Mouse (Mus musculus) kidney, adult 2 months (tissue): ENCODE measurements around the gene Gm10644. TPM values are rescaled to one million over a fixed set of nuclear protein-coding genes. Genes with fewer than 3 reads are reported as not detected.

Experiments used
- DNase-seq: peaks from one replicate; pipeline ENCODE4 v3.0.0; 2021
- H3K27ac ChIP-seq: fragments of 200-500 bp; 2 replicates; pipeline ENCODE4 v1.5.1; 2012; ENCODE audit warnings: low read depth, low read length, control low read depth, inconsistent platforms; ENCODE audit not compliant: insufficient read depth
- H3K27me3 ChIP-seq: fragments of 200-500 bp; replicated peaks from 2 replicates; pipeline ENCODE4 v1.6.1; 2012; ENCODE audit warnings: mild to moderate bottlenecking, moderate library complexity, low read length, inconsistent platforms; ENCODE audit not compliant: control insufficient read depth, insufficient read depth
- H3K36me3 ChIP-seq: fragments of 200-500 bp; 2 replicates; pipeline ENCODE4 v1.6.1; 2012; ENCODE audit warnings: mild to moderate bottlenecking, moderate library complexity, low read length, inconsistent platforms; ENCODE audit not compliant: control insufficient read depth, insufficient read depth
- H3K4me1 ChIP-seq: fragments of 200-500 bp; 2 replicates; pipeline ENCODE4 v1.6.1; 2011; ENCODE audit warnings: low read length; ENCODE audit not compliant: control insufficient read depth, insufficient read depth
- H3K4me3 ChIP-seq: fragments of 200-500 bp; 2 replicates; pipeline ENCODE4 v1.5.1; 2011; ENCODE audit warnings: mild to moderate bottlenecking, low read depth, low read length, control low read depth; ENCODE audit not compliant: insufficient read depth
- CTCF ChIP-seq: fragments of 200-500 bp; conservative IDR thresholded peaks from 2 replicates; pipeline ENCODE4 v1.5.1; 2011; ENCODE audit warnings: low read depth, mild to moderate bottlenecking, control low read depth, low read length, moderate library complexity, mixed read lengths; ENCODE audit not compliant: insufficient read depth, insufficient read length
- POLR2A ChIP-seq: fragments of 200-500 bp; IDR thresholded peaks from one replicate; pipeline ENCODE4 v1.6.1; 2011; ENCODE audit warnings: low read depth, low read length, control low read depth
- WGBS: fragments of 180-500 bp; shearing (Covaris S2); methylation state at CpG from one replicate; pipeline ENCODE4 v1.1.7; 2018; 5-methylcytosine and 5-hydroxymethylcytosine counted together
- polyA plus RNA-seq: library from polyadenylated mRNA; depleted of rRNA; stranded (reverse); fragments of >200 nt; gene quantifications from 2 replicates; pipeline ENCODE4 v1.2.3, GENCODE M21; 2012; rRNA removed

The Gm10644 gene
- polyA plus RNA-seq, result 2.7 and 3.2 TPM in 2 replicates

- Histone ChIP-seq H3K4me1 (no peaks in the 10 kb centered on the region), H3K27ac (no peak within 1 kb of the TSS), H3K4me3 (peak within 1 kb of the TSS; percentile 48), H3K36me3 (no peaks in the 10 kb centered on the region), H3K27me3 (no peaks in the 10 kb centered on the region)
- under 1% methylated on average over 75 of the region's 75 CpGs for WGBS
- peak; percentile 100 for DNase-seq
- TF ChIP-seq CTCF, result peak; percentile 92
- no peak for TF ChIP-seq POLR2A
These were observed at the start of gene Gm10644, which contains the start of gene Asf1b for GRCm38 (mm10) chr8:83955106-83955957. Gm10644 (minus strand) TSS chr8:83955205. Asf1b (plus strand) TSS chr8:83955507.

DNA sequence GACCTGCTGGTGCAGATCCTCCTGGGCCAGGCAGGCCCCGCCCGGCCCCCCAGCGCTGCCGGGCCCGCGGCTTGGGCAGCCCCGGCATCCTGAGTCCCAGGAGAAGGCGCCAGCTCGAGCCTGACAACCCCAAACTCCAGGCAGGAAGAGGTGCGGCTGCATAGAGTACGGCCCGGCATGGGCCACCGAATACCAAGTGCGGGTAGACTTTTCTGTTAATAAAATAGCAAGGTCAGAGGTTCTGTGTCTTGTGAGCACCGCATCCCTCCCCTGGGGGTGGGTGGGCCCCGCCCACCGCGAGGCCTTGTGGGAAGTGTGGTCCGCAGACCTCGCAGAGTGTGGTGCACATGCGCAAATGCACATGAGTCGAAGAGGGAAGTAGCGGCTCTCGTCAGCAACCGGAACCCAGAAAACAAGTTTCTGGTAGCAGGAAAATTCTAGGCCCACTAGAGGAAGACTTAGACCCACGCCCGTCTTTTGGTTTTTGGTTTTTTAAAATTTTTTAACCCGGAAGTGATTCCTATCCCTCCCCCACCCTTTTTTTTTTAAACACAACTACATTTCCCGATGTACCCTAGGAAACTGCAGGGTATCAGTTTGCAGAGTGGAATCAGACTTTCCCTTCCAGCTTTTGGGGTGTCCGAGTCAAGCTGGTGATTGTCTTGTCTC is 49.7 kb upstream of the Gm10644 start:
- H3K36me3 ChIP-seq, result no peaks in the 10 kb centered on the region
- H3K4me3 ChIP-seq, result peak overlapping the region; percentile 68
- no peaks in the 10 kb centered on the region for H3K27me3 ChIP-seq
- under 1% methylated on average over 30 of the region's 30 CpGs for WGBS
- peaks cover 11% of the 10 kb centered on the region; the same call in 1 of the 2 replicates for H3K4me1 ChIP-seq
- TF ChIP-seq POLR2A, result no peak
- TF ChIP-seq CTCF, result no peak
- peak overlapping the region; percentile 78 for H3K27ac ChIP-seq
- peak; percentile 98 for DNase-seq

- peaks cover 18% of the 10 kb centered on the region; the same call in 1 of the 2 replicates for H3K4me1 ChIP-seq
- TF ChIP-seq CTCF (no peak), POLR2A (no peak)
- H3K27me3 ChIP-seq, result no peaks in the 10 kb centered on the region
- WGBS, result 48% methylated on average over 6 of the region's 6 CpGs
- DNase-seq, result peak; percentile 37
- peak overlapping the region; percentile 68 for H3K4me3 ChIP-seq
- H3K36me3 ChIP-seq, result no peaks in the 10 kb centered on the region
- peak overlapping the region; percentile 78; the same call in 1 of the 2 replicates for H3K27ac ChIP-seq
These were observed 48.7 kb upstream of the Gm10644 start for GRCm38 (mm10) chr8:84003612-84004246.

DNA sequence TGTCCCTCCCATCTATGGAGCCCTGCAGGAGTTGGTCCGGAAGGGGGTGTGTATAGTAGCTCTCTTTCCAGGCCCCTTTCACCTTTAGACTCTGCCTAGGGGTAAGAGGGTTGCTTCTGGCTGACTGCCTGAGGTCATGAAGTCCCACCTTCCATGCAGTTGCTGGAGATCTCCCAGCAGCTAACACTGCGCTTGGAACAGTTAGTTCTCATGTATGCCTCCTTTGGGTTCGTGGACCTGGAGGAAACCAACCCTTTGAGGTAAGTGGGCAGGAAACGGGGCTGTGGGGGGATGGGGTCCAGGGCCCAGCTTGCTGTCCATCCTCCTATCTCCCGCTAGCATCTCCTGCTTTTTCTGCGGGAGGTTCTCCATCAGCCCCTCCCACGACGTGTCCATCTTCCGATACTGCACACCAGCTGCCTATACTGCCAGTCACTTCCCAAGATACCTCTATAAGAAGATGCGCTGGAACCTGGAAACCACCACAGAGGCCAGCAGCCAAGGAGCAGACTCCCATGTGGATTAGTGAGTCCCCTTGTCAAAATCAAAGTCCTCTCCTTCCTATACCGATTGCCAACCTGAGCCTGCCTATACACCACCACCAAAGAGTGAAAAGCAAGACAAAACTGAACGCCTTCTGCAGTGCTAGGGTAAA is 48.1 kb upstream of the Gm10644 start:
- peaks cover 18% of the 10 kb centered on the region; the same call in 1 of the 2 replicates for H3K4me1 ChIP-seq
- no peaks in the 10 kb centered on the region for H3K27me3 ChIP-seq
- no peak for TF ChIP-seq CTCF
- H3K4me3 ChIP-seq, result peak overlapping the region; percentile 11; the same call in 1 of the 2 replicates
- DNase-seq, result peak; percentile 68
- H3K36me3 ChIP-seq, result no peaks in the 10 kb centered on the region
- H3K27ac ChIP-seq, result peak overlapping the region; percentile 24; the same call in 1 of the 2 replicates
- WGBS, result 46% methylated on average over 12 of the region's 12 CpGs

GRCm38 (mm10) chr8:84001281-84002000 is 46.4 kb upstream of the Gm10644 start, which contains the start of gene 1700067K01Rik:
1700067K01Rik (plus strand) TSS chr8:84001502.
- DNase-seq, result no peak
- Histone ChIP-seq H3K4me1 (peaks cover 18% of the 10 kb centered on the region; the same call in 1 of the 2 replicates), H3K27ac (no peak within 1 kb of the TSS), H3K27me3 (no peaks in the 10 kb centered on the region), H3K4me3 (no peak within 1 kb of the TSS), H3K36me3 (no peaks in the 10 kb centered on the region)
- 70% methylated on average over 61 of the region's 61 CpGs for WGBS
- no peak for TF ChIP-seq POLR2A
- no peak for TF ChIP-seq CTCF

- Histone ChIP-seq H3K36me3 (no peaks in the 10 kb centered on the region), H3K4me3 (no peak overlapping the region), H3K27me3 (no peaks in the 10 kb centered on the region), H3K4me1 (peaks cover 16% of the 10 kb centered on the region; the same call in 1 of the 2 replicates), H3K27ac (no peak overlapping the region)
- WGBS, result 88% methylated on average over 2 of the region's 2 CpGs
- TF ChIP-seq CTCF, result no peak
- TF ChIP-seq POLR2A, result no peak
- DNase-seq, result no peak
These were observed 44.8 kb upstream of the Gm10644 start for GRCm38 (mm10) chr8:83999825-84000224.
